Mouse (Mus musculus) G1E (cell line): Measurements from ENCODE around the gene Fibp.

Experiments used
- CTCF ChIP-seq: IDR thresholded peaks from 2 replicates; pipeline ENCODE4 v1.5.1; 2012; ENCODE audit warnings: low read depth, low read length, inconsistent platforms, mixed read lengths
- POLR2AphosphoS5 ChIP-seq: IDR thresholded peaks from 2 replicates; pipeline ENCODE4 v1.6.1; 2012; ENCODE audit warnings: low read depth, low read length, inconsistent platforms; ENCODE audit not compliant: insufficient replicate concordance
- TAL1 ChIP-seq: conservative IDR thresholded peaks from 2 replicates; pipeline ENCODE4 v1.6.1; 2012; ENCODE audit warnings: low read depth, low read length, inconsistent platforms, mixed read lengths

DNA sequence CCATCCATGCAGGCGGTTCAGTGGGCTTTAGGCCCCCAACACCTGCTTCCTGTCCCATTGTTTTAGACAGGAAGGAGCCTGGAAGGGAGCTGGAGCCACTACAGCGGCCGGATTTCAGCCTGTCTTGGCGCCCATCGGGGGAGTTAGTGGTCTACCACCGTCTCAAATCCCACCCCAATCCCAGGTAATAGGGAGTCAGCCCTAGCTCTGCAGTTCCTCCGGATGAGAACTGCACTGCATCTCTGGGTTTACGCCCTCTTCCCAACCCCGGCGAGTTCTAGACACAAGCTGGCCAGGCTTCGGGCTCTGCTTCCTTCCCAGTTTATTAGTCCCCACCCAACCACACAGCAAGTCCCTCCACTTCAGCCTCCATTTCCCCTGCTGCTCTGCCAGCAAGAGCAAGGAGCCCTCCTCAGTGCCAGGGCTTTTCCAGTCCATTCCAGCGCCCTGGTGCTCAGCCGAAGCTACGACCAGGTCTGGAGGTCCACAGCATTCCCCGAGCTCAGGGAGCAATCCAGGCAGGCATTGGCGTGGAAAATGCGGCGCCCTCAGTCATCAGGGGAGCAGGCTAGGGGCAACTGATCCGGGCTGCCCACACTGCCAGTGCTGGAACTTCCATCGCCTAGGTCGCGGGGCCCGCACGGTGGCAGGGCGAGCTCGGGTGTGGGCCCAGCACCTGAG is 4.0 kb upstream of the Fibp start:
- TF ChIP-seq CTCF, result no peak
- no peak for TF ChIP-seq POLR2AphosphoS5
- no peak for TF ChIP-seq TAL1
